Mouse (Mus musculus) lung, postnatal 10 days (tissue): ENCODE measurements at regions not wholly inside any gene's neighbourhood (a gene's known extent, or its start where the extent isn't known, plus 50 kb on each side); places are given as distances from the start of the nearest gene placed in this dataset.

ENCODE experiments used
- DNase-seq: peaks from one replicate; pipeline ENCODE4 v3.0.0; 2021

- DNase-seq, result no peak
Measured at GRCm38 (mm10) chr3:4973278-4973677, 777.3 kb upstream of the Gm8797 start.

DNA sequence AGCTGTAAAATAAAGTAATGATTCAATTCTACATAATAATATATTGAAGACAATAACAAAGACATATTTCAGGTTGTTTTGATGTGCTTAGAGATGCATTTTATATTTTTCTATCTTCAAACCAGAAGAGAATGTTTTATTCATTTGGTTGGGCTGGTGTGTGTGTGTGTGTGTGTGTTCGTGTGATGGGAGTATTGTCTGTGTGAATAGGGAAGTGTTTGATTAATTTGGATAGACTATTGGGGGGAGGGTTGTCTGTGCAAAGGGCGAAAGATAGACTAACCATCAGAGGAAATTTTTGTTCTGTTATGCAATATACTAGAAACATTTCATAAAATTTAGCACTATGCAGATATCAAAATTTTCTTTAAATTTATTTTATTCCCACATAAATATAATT, 776.8 kb upstream of the Gm8797 start:
- DNase-seq, result no peak

- DNase-seq, result no peak
Measured at GRCm38 (mm10) chr3:4974659-4975058, 775.9 kb upstream of the Gm8797 start.

DNA sequence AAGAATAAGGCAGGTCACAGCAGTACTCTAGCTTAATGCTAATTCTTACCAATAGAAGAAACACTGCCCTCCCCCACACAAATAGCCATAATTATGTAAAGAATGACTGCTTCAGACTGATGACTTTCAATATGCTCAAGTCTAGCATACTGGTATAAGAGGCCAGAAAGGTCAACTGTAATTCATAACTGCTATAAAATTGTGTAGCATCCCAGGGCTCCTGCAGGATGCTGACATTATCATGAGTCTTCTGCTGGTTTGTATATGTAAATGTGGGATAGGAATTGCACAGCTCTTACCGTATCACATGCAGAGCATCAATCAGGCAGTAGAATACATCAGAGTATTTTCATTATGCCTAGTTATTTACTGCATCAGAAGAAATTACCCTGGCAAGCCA, 774.3 kb upstream of the Gm8797 start:
- no peak for DNase-seq

GRCm38 (mm10) chr3:5017742-5018141, 732.9 kb upstream of the Gm8797 start:
- DNase-seq, result no peak
